12 mouse cellular contexts compared by ENCODE assay signal in genomic region chr1:132570068-132570780, GRCm38 (mm10). TPM values are rescaled to one million over a fixed set of nuclear protein-coding genes. Genes with fewer than 3 reads are reported as not detected.
DNase-seq lines count a peak whose midpoint lies in the region; ATAC-seq lines count a peak whose summit lies in the region.
"Had no signal": no experiment of that assay in that cellular context is flagged by ENCODE, and none has a peak within 500 bp of the region (broad histone marks: within the 10 kb centered on the region; RNA-seq: fewer than 3 reads in every experiment).

No protein-coding gene starts in this region.

- H3K9me3 ChIP-seq in forebrain, embryonic 12.5 days: no peaks in the 10 kb centered on the region
- no peaks in the 10 kb centered on the region for H3K9me3 ChIP-seq in hindbrain, embryonic 16.5 days (ENCODE audit: control insufficient read depth, low read length)
- no peaks in the 10 kb centered on the region for H3K9me3 ChIP-seq in heart, embryonic 11.5 days (replicated peaks; ENCODE audit: control insufficient read depth, low read length)
- H3K9me3 ChIP-seq in embryonic facial prominence, embryonic 10.5 days: no peaks in the 10 kb centered on the region
- H3K9me3 ChIP-seq: stomach, embryonic 15.5 days had no signal

- H3K4me2 ChIP-seq in forebrain, embryonic 12.5 days: no peak overlapping the region
- no peak overlapping the region for H3K4me2 ChIP-seq in hindbrain, embryonic 16.5 days (ENCODE audit: low read length)
- no peak overlapping the region for H3K4me2 ChIP-seq in heart, embryonic 11.5 days
- H3K4me2 ChIP-seq: stomach, embryonic 15.5 days had no signal

- WGBS in forebrain, embryonic 12.5 days: 96% methylated on average over 15 of the region's 15 CpGs
- WGBS in hindbrain, embryonic 16.5 days: 80% methylated on average over 15 of the region's 15 CpGs
- 84% methylated on average over 15 of the region's 15 CpGs for WGBS in heart, embryonic 11.5 days (ENCODE audit: insufficient replicate concordance)
- WGBS in embryonic facial prominence, embryonic 10.5 days: 93% methylated on average over 15 of the region's 15 CpGs

- DNase-seq in cerebellum, adult 11-12 months: peak; percentile 76
- no peak for DNase-seq in frontal cortex, postnatal 36 days (ENCODE audit: low spot score in 2 of 2)
- no peak for DNase-seq in embryonic facial prominence, embryonic 10.5 days (ENCODE audit: low spot score)
- DNase-seq: heart, postnatal 14 days; kidney, adult 8-10 months; lung, adult 2 months; thymus, postnatal 14 days had no signal

- peaks cover 7% of the 10 kb centered on the region; the same call in 1 of the 2 replicates for H3K4me1 ChIP-seq in forebrain, embryonic 12.5 days
- peaks cover 2% of the 10 kb centered on the region; the same call in 1 of the 2 replicates for H3K4me1 ChIP-seq in hindbrain, embryonic 16.5 days (ENCODE audit: control insufficient read depth, insufficient read depth, low read depth, low read length)
- H3K4me1 ChIP-seq in heart, embryonic 11.5 days (ENCODE audit: control insufficient read depth, insufficient read depth, low read length): peaks cover 3% of the 10 kb centered on the region; the same call in 1 of the 2 replicates
- peaks cover 7% of the 10 kb centered on the region; the same call in 1 of the 2 replicates for H3K4me1 ChIP-seq in embryonic facial prominence, embryonic 10.5 days
- H3K4me1 ChIP-seq: stomach, embryonic 15.5 days had no signal

- H3K27ac ChIP-seq in forebrain, embryonic 12.5 days: peak overlapping the region; percentile 73
- peak overlapping the region; percentile 44 for H3K27ac ChIP-seq in hindbrain, embryonic 16.5 days (ENCODE audit: low read depth, low read length)
- no peak overlapping the region for H3K27ac ChIP-seq in heart, embryonic 11.5 days (ENCODE audit: low read depth, low read length)
- H3K27ac ChIP-seq in embryonic facial prominence, embryonic 10.5 days (replicated peaks): no peak overlapping the region
- H3K27ac ChIP-seq: stomach, embryonic 15.5 days had no signal

- H3K36me3 ChIP-seq in forebrain, embryonic 12.5 days (replicated peaks): no peaks in the 10 kb centered on the region
- peaks cover 3% of the 10 kb centered on the region; the same call in 1 of the 2 replicates for H3K36me3 ChIP-seq in hindbrain, embryonic 16.5 days (ENCODE audit: control insufficient read depth, insufficient read depth, low read length)
- no peaks in the 10 kb centered on the region for H3K36me3 ChIP-seq in heart, embryonic 11.5 days (ENCODE audit: control insufficient read depth, insufficient read depth, low read length)
- no peaks in the 10 kb centered on the region for H3K36me3 ChIP-seq in embryonic facial prominence, embryonic 10.5 days (replicated peaks)
- H3K36me3 ChIP-seq: stomach, embryonic 15.5 days had no signal

- no peak overlapping the region for H3K9ac ChIP-seq in forebrain, embryonic 12.5 days
- H3K9ac ChIP-seq in hindbrain, embryonic 16.5 days (ENCODE audit: low read depth, low read length): no peak overlapping the region
- H3K9ac ChIP-seq in heart, embryonic 11.5 days (ENCODE audit: low read depth, low read length): no peak overlapping the region
- H3K9ac ChIP-seq: stomach, embryonic 15.5 days had no signal

- H3K27me3 ChIP-seq in forebrain, embryonic 12.5 days: 0 out of 2 replicates have a peak, but pooled peaks cover 4% of the 10 kb centered on the region
- H3K27me3 ChIP-seq in hindbrain, embryonic 16.5 days (replicated peaks; ENCODE audit: control insufficient read depth, insufficient read depth, low read length): no peaks in the 10 kb centered on the region
- H3K27me3 ChIP-seq in heart, embryonic 11.5 days (ENCODE audit: control insufficient read depth, insufficient read depth, low read length): peaks cover 5% of the 10 kb centered on the region; the same call in 1 of the 2 replicates
- peaks cover 6% of the 10 kb centered on the region; the same call in 1 of the 2 replicates for H3K27me3 ChIP-seq in embryonic facial prominence, embryonic 10.5 days (replicated peaks; ENCODE audit: low read depth, poor library complexity, severe bottlenecking)
- H3K27me3 ChIP-seq: stomach, embryonic 15.5 days had no signal

- no peak overlapping the region for H3K4me3 ChIP-seq in forebrain, embryonic 12.5 days (replicated peaks)
- no peak overlapping the region for H3K4me3 ChIP-seq in hindbrain, embryonic 16.5 days (ENCODE audit: low read length)
- H3K4me3 ChIP-seq in heart, embryonic 11.5 days (ENCODE audit: low read depth, low read length): no peak overlapping the region
- no peak overlapping the region for H3K4me3 ChIP-seq in embryonic facial prominence, embryonic 10.5 days
- H3K4me3 ChIP-seq: stomach, embryonic 15.5 days had no signal

- peak; percentile 17; the same call in 1 of the 2 replicates for ATAC-seq in cerebellum, adult (ENCODE audit: insufficient number of reproducible peaks, low FRiP score, low TSS enrichment)
- no peak for ATAC-seq in forebrain, embryonic 12.5 days (ENCODE audit: low FRiP score)
- ATAC-seq in hindbrain, embryonic 16.5 days: no peak
- ATAC-seq in heart, embryonic 11.5 days (replicated peaks; ENCODE audit: insufficient number of reproducible peaks, low FRiP score, low TSS enrichment): no peak

RNA-seq across cellular contexts. Expression of gene Cntn2, which starts 27.2 kb away (rescaled TPM):
- 37.0 and 37.5 TPM in 2 replicates for polyA plus RNA-seq in forebrain, embryonic 12.5 days (2016; fragmentation: Nextera tagmentation; extraction: Ambion mirVana)
- polyA plus RNA-seq in hindbrain, embryonic 16.5 days (2015; fragmentation: Nextera tagmentation; extraction: Ambion mirVana): 24.3 and 31.0 TPM in 2 replicates
- 0.09 and 0.35 TPM in 2 replicates for polyA plus RNA-seq in heart, embryonic 11.5 days (2014; fragmentation: Nextera tagmentation; extraction: Ambion mirVana)
- polyA plus RNA-seq in embryonic facial prominence, embryonic 10.5 days (2016; fragmentation: Nextera tagmentation; extraction: Ambion mirVana): 14.7 and 15.1 TPM in 2 replicates

Comparison
In these comparisons a context has a peak if more than half of its experiments do, and no peak if none do; other contexts are left out.
1. H3K27ac ChIP-seq: peak in forebrain, embryonic 12.5 days (single experiment) and hindbrain, embryonic 16.5 days (single experiment); none in heart, embryonic 11.5 days (single experiment) and embryonic facial prominence, embryonic 10.5 days (single experiment).
2. RNA of gene Cntn2, which starts 27.2 kb away (polyA plus RNA-seq): 37.0 to 37.5 TPM in forebrain, embryonic 12.5 days, 24.3 to 31.0 TPM in hindbrain, embryonic 16.5 days and 14.7 to 15.1 TPM in embryonic facial prominence, embryonic 10.5 days; 0.09 to 0.35 TPM in heart, embryonic 11.5 days; every median in the first group is over 10 times any median in the second.